Mouse (Mus musculus) kidney, embryonic 14.5 days (tissue): ENCODE results near the gene Abca12. TPM values are rescaled to one million over a fixed set of nuclear protein-coding genes. Genes with fewer than 3 reads are reported as not detected.

Source experiments
- ATAC-seq: fragments of 200-750 bp; cut with Nextera tagmentation; 2 replicates; pipeline ENCODE4 v1.8.0; 2017; ENCODE audit warnings: moderate number of reproducible peaks, mild to moderate bottlenecking, moderate TSS enrichment, moderate library complexity; ENCODE audit not compliant: low FRiP score, low TSS enrichment
- H3K27ac ChIP-seq: fragments of 300-500 bp; sonication (generic); 2 replicates; pipeline ENCODE4 v1.5.1; 2014; ENCODE audit warnings: low read depth, mild to moderate bottlenecking, low read length, moderate library complexity, mixed read lengths
- H3K27me3 ChIP-seq: fragments of 300-500 bp; sonication (generic); 2 replicates; pipeline ENCODE4 v1.6.1; 2014; ENCODE audit warnings: mild to moderate bottlenecking, low read length; ENCODE audit not compliant: control insufficient read depth, insufficient read depth
- H3K36me3 ChIP-seq: fragments of 300-500 bp; sonication (generic); 2 replicates; pipeline ENCODE4 v1.6.1; 2014; ENCODE audit warnings: low read length, mixed read lengths; ENCODE audit not compliant: control insufficient read depth, insufficient read depth
- H3K4me1 ChIP-seq: fragments of 300-500 bp; sonication (generic); 2 replicates; pipeline ENCODE4 v1.6.1; 2014; ENCODE audit warnings: low read length, mixed read lengths; ENCODE audit not compliant: control insufficient read depth, insufficient read depth
- H3K4me2 ChIP-seq: fragments of 300-500 bp; sonication (generic); replicated peaks from 2 replicates; pipeline ENCODE4 v1.6.1; 2014; ENCODE audit warnings: low read depth, mild to moderate bottlenecking, low read length
- H3K4me3 ChIP-seq: fragments of 300-500 bp; sonication (generic); 2 replicates; pipeline ENCODE4 v1.5.1; 2014; ENCODE audit warnings: mild to moderate bottlenecking, low read length
- H3K9ac ChIP-seq: fragments of 300-500 bp; sonication (generic); 2 replicates; pipeline ENCODE4 v1.6.1; 2014; ENCODE audit warnings: low read depth, mild to moderate bottlenecking, low read length, moderate library complexity
- H3K9me3 ChIP-seq: fragments of 300-500 bp; sonication (generic); 2 replicates; pipeline ENCODE4 v1.6.1; 2016; ENCODE audit warnings: low read length; ENCODE audit not compliant: control insufficient read depth
- WGBS: fragments of 180-500 bp; shearing (Covaris S2); extraction: QIAGEN DNeasy Blood & Tissue Kit; methylation state at CpG from one replicate; pipeline ENCODE4 v1.1.7; 2014; 5-methylcytosine and 5-hydroxymethylcytosine counted together
- polyA plus RNA-seq: library from polyadenylated mRNA; unstranded; fragments of >200 nt; fragmentation: Nextera tagmentation; extraction: Ambion mirVana; gene quantifications from 2 replicates; pipeline ENCODE4 v1.2.1, GENCODE M21; 2014

Gene Abca12
- polyA plus RNA-seq, 1 experiment from 2014 or later: not detected

DNA sequence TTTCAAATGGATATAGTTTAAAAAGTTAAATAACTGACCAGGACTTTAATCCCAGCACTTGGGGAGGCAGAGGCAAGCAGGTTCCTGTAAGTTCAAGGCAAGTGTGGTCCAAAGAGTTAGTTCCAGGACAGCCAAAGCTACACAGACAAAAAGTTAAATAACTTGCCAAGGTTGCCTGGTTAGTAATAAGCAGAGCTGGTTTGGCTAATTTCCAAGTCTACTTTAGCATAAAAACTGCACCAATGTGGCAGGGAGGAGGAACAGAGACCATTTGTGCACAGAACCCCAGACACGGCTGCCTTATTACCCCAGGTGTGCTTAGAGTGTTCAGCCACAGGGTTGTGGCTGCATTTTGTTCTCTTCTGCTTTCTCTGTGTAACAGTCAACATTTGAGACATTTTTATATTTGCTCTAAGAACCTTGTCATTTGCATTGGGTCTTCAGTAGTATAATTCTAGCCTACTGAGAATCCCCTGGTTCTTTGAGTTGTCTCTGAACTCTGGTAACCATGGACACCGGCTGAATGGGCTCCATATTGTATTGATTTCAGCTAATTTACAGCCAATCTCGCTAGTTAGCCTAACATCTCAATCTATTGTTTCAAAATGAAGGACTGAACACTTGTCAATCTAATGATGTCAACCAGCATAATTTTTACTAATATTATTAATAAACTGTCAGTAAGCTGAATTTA, 71.7 kb downstream of the Abca12 start:
- Histone ChIP-seq H3K4me3 (no peak overlapping the region), H3K36me3 (no peaks in the 10 kb centered on the region), H3K9me3 (no peaks in the 10 kb centered on the region), H3K27me3 (no peaks in the 10 kb centered on the region), H3K4me2 (no peak overlapping the region), H3K27ac (no peak overlapping the region), H3K9ac (no peak overlapping the region), H3K4me1 (no peaks in the 10 kb centered on the region)
- WGBS: 81% methylated on average over 3 of the region's 3 CpGs
- ATAC-seq: no peak

DNA sequence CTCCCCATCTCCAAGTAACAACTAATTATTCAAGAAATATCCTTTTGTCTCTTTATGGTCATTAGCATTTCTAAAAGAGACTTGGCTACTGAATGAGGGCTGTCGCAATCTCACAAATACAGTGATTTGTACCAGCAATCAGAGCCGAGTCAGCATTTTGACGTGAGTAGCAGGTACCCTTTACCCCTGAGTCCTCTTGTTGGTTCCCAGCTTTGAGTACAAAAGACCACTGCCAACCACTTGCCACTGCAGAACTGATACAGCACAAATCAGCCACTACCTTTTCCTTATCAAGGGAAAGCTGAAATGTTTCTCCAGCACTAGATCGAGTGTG, 72.5 kb downstream of the Abca12 start:
- ATAC-seq: no peak

GRCm38 (mm10) chr1:71341370-71342260, 73.1 kb downstream of the Abca12 start:
- WGBS: 81% methylated on average over 7 of the region's 7 CpGs
- no peak for ATAC-seq
- H3K4me3 ChIP-seq: no peak overlapping the region

More for the DNA sequence above, 72.5 kb downstream of the Abca12 start:
- no peaks in the 10 kb centered on the region for H3K9me3 ChIP-seq
- 80% methylated on average over 4 of the region's 4 CpGs for WGBS
- no peak overlapping the region for H3K4me2 ChIP-seq
- H3K4me1 ChIP-seq: no peaks in the 10 kb centered on the region
- no peak overlapping the region for H3K4me3 ChIP-seq
- no peak overlapping the region for H3K27ac ChIP-seq
- H3K36me3 ChIP-seq: no peaks in the 10 kb centered on the region
- no peak overlapping the region for H3K9ac ChIP-seq
- no peaks in the 10 kb centered on the region for H3K27me3 ChIP-seq

GRCm38 (mm10) chr1:71338548-71339340, 76.0 kb downstream of the Abca12 start:
- Histone ChIP-seq H3K4me1 (no peaks in the 10 kb centered on the region), H3K4me3 (no peak overlapping the region), H3K9ac (no peak overlapping the region), H3K9me3 (no peaks in the 10 kb centered on the region), H3K36me3 (no peaks in the 10 kb centered on the region), H3K27ac (no peak overlapping the region), H3K27me3 (no peaks in the 10 kb centered on the region), H3K4me2 (no peak overlapping the region)
- 89% methylated on average over 4 of the region's 4 CpGs for WGBS
- no peak for ATAC-seq

More at GRCm38 (mm10) chr1:71341370-71342260, 73.1 kb downstream of the Abca12 start:
- H3K4me1 ChIP-seq: no peaks in the 10 kb centered on the region
- H3K4me2 ChIP-seq: no peak overlapping the region
- no peak overlapping the region for H3K27ac ChIP-seq
- no peaks in the 10 kb centered on the region for H3K36me3 ChIP-seq
- H3K9ac ChIP-seq: no peak overlapping the region
- H3K27me3 ChIP-seq: no peaks in the 10 kb centered on the region
- H3K9me3 ChIP-seq: no peaks in the 10 kb centered on the region

DNA sequence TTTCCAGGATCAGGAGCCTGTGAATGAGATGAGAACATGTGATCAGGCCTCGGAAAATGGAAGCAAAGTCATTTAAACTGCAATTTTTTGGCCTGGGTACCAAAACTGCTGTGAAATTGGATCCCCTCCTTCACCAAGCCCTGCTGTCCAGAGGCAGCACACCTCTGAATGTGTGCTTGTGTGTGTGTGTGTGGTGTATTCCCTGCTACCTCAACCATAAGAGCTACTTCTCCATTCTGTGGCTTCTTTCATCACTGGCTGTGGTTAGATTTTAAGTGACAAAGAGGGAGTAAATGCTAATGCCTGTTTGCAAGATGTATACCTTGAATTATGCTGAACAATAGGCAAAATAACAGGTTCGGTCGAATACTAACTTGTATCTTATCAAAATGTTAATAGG, 84.4 kb downstream of the Abca12 start:
- no peaks in the 10 kb centered on the region for H3K4me1 ChIP-seq
- H3K4me3 ChIP-seq: no peak overlapping the region
- H3K27me3 ChIP-seq: no peaks in the 10 kb centered on the region
- no peak overlapping the region for H3K27ac ChIP-seq
- 92% methylated on average over 3 of the region's 3 CpGs for WGBS
- no peaks in the 10 kb centered on the region for H3K9me3 ChIP-seq
- H3K9ac ChIP-seq: no peak overlapping the region
- no peaks in the 10 kb centered on the region for H3K36me3 ChIP-seq
- no peak for ATAC-seq
- H3K4me2 ChIP-seq: no peak overlapping the region

DNA sequence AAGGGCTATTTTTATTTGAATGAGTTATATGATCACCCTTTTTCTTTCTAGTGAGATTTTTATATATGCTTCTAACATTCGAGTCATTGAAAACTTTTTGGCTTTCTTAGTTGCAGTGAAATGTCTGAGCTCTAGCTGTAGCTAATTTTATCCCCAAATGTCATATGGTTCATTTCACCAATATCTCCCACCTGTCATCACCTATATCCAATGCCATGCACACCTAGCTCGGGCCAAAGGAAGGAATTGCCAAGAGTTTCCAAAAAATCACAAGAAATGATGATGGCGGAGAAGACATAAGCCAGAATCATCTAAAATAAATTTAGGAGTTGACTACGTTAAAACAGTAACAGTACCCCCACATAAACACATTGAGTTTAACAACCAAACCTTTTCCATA, 102.5 kb downstream of the Abca12 start:
- H3K9ac ChIP-seq: no peak overlapping the region
- H3K27ac ChIP-seq: no peak overlapping the region
- WGBS: 93% methylated on average over 4 of the region's 4 CpGs
- H3K27me3 ChIP-seq: no peaks in the 10 kb centered on the region
- no peak overlapping the region for H3K4me2 ChIP-seq
- no peaks in the 10 kb centered on the region for H3K36me3 ChIP-seq
- H3K9me3 ChIP-seq: no peaks in the 10 kb centered on the region
- no peaks in the 10 kb centered on the region for H3K4me1 ChIP-seq
- no peak overlapping the region for H3K4me3 ChIP-seq
- no peak for ATAC-seq

DNA sequence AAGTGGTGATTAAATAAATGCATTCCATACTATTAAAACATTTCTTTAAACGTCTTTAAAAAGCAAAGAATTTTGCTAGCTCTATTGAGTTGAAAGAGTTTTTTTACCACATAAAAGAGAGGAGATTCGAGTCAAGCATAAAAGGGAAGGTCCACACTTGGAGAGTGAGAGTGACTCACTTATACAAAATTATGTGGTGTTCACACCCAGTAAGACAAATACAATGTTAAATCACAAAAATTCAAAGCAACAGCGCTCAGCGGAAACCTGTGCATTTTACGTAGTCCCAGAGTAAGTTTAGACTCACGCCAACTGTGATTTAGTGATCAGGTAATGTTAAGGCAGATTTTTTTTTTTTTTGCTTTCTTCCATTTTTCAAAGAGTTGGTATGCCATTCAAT, 104.1 kb downstream of the Abca12 start:
- Histone ChIP-seq H3K36me3 (no peaks in the 10 kb centered on the region), H3K9me3 (no peaks in the 10 kb centered on the region), H3K4me1 (no peaks in the 10 kb centered on the region), H3K9ac (no peak overlapping the region), H3K4me3 (no peak overlapping the region), H3K27ac (no peak overlapping the region), H3K4me2 (no peak overlapping the region), H3K27me3 (no peaks in the 10 kb centered on the region)
- ATAC-seq: no peak
- 87% methylated on average over 6 of the region's 6 CpGs for WGBS

DNA sequence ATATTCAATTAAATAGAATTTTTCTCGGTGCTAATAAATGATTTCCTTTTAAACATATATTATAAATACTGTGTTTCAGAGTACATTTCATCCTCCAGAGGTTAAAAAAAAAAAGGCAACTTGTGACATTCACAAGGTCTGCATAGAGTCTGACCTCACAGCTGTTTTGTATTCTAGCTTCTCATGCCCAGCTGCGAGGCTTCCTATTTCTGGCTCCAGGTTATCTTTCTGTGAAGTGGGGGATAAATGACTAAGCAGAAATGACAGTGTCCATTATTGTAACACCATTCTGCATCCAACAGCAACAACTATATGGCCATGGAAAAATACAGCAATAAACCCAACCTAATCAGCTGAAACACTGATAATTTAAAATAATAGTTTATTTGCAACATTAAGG, 107.3 kb downstream of the Abca12 start:
- H3K27me3 ChIP-seq: no peaks in the 10 kb centered on the region
- 47% methylated on average over 2 of the region's 2 CpGs for WGBS
- no peak overlapping the region for H3K27ac ChIP-seq
- H3K4me1 ChIP-seq: no peaks in the 10 kb centered on the region
- ATAC-seq: no peak
- H3K9ac ChIP-seq: no peak overlapping the region
- no peaks in the 10 kb centered on the region for H3K9me3 ChIP-seq
- H3K4me3 ChIP-seq: no peak overlapping the region
- H3K4me2 ChIP-seq: no peak overlapping the region
- H3K36me3 ChIP-seq: no peaks in the 10 kb centered on the region
